Mouse (Mus musculus): ENCODE measurements at regions not wholly inside any gene's neighbourhood (a gene's known extent, or its start where the extent isn't known, plus 50 kb on each side); places are given as distances from the start of the nearest gene placed in this dataset.

DNA sequence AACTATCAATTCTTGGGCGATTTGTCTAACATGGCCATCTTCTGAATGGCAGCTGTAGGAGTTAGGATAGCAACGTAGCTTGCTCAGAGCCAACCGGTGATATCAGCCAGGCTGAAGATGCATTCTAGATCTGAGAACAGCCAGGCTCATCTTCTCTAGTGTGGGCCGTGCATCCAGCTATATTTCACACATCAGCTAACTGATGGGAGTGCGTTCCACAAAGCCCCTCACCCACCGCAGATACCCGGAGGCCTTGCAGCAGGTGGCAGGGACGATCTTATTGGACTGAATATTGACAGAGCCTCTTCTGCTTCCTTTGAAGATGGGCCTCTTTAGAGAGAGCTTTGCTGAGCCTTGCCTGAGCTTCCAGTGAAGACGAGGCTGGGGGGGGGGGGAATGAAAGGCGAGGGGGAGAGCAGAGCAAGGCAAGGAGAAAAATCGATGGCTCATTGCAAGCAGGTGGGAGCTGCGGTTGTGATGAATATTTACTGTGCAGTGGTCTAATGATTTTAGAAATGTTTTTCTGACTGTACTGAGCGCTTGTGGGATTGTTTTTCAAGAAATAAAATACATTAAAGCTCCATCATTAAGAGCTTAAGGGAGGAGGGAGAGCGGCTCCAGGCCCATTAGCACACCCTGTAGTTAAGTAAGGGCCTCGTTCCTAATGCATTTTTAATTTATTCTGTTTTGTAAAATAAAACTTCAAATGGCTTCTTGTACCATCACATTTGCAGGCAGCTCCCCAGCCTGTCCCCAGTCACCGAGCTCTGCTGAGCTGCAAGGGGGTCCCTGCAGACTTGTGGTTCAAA, 97.8 kb upstream of the Kcnd3 start:
- TF ChIP-seq POLR2A (IDR thresholded peaks at IDR 0.05; ENCODE audit: borderline replicate concordance, extremely low read depth, low read depth, low read length) (no peak), CTCF (IDR thresholded peaks at IDR 0.05; ENCODE audit: insufficient read depth, low read length) (no peak)

Data from lung, adult 2 months (tissue).